Mouse (Mus musculus): ENCODE measurements around the gene Gpc1. TPM values are rescaled to one million over a fixed set of nuclear protein-coding genes. Genes with fewer than 3 reads are reported as not detected.

The Gpc1 gene
- 32.1 and 41.8 TPM in 2 replicates for polyA plus RNA-seq (2014; fragmentation: Nextera tagmentation; extraction: Ambion mirVana)

DNA sequence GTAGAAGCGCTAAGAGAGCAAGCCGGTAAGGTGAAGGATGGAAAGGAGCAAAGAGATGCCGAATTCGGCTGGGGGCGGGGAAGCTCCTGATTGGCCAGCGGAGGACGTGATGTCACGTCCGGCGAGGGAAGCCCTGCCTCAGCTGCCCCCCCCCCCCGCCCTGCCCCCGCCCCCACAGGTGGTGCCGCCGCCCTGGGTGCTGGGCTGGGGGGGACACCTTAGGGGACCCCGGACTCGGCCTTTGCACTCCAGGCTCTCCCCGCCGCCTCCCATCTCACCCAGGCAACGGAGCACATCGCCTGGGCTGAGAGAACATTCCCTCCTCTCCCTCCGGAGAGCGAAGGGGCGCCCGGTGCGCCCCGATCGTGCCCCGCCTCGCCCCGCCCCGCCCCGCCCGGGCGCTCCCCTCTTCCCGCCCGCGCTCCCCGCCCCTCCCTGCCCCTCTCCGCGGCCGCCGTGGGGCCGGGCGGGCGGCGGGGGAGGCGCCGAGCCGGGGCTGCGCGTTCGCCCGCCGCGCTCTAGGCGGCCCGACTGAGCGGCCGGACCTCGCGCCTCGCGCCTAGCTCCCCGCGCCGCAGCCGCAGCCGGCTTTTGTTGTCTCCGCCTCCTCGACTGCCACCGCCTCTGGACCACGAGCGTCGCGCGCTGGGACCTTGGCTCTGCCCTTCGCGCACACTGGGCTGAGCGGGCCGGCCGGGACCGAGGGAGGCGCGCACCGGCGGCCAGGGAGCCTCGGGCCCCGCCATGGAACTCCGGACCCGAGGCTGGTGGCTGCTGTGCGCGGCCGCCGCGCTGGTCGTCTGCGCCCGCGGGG is at the start of gene Gpc1:
TSS of gene Gpc1 (plus strand) at position 458 of the 814 bp plus-strand sequence.
- peak; percentile 83 for ATAC-seq (ENCODE audit: low FRiP score)
- Histone ChIP-seq H3K27me3 (ENCODE audit: control insufficient read depth, insufficient read depth, low read length) (0 out of 2 replicates have a peak, but pooled peaks cover 2% of the 10 kb centered on the region), H3K9ac (ENCODE audit: low read length) (peak within 1 kb of the TSS; percentile 99), H3K9me3 (ENCODE audit: control insufficient read depth, low read length) (no peaks in the 10 kb centered on the region), H3K36me3 (ENCODE audit: control insufficient read depth, insufficient read depth, low read length) (peaks cover 8% of the 10 kb centered on the region; the same call in 1 of the 2 replicates), H3K4me1 (ENCODE audit: control insufficient read depth, insufficient read depth, low read length) (peaks cover 15% of the 10 kb centered on the region), H3K4me3 (ENCODE audit: low read depth, low read length) (peak within 1 kb of the TSS; percentile 88), H3K4me2 (peak within 1 kb of the TSS; percentile 80), H3K27ac (ENCODE audit: low read depth, low read length) (peak within 1 kb of the TSS; percentile 90)
- peak; percentile 96 for DNase-seq (ENCODE audit: low spot score, missing footprints)
- under 1% methylated on average over 63 of the region's 99 CpGs for WGBS

DNA sequence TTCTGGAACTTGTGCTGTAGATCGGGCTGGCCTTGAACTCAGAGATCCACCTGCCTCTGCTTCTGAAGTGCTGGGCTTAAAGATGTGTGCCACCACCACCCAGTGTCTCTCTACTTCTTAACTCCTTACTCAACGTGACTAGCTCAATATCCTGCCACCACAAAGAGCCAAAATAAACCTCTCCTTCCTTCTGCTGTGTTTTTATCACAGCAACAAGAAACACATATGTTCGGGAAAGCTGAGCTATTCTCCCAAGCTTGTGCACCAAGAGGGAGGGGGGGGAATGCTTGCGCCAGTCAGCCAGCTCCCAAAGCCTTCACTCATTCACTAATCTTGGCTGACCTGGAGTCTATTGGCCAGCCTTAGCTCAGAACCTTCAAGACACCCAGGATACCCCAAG is 49.6 kb upstream of the Gpc1 start:
- Histone ChIP-seq H3K4me3 (ENCODE audit: low read depth, low read length) (no peak overlapping the region), H3K9ac (ENCODE audit: low read length) (no peak overlapping the region), H3K36me3 (ENCODE audit: control insufficient read depth, insufficient read depth, low read length) (no peaks in the 10 kb centered on the region), H3K9me3 (ENCODE audit: control insufficient read depth, low read length) (no peaks in the 10 kb centered on the region), H3K27ac (ENCODE audit: low read depth, low read length) (no peak overlapping the region), H3K4me1 (ENCODE audit: control insufficient read depth, insufficient read depth, low read length) (0 out of 2 replicates have a peak, but pooled peaks cover 2% of the 10 kb centered on the region), H3K27me3 (ENCODE audit: control insufficient read depth, insufficient read depth, low read length) (no peaks in the 10 kb centered on the region), H3K4me2 (no peak overlapping the region)
- WGBS: 87% methylated on average over 4 of the region's 4 CpGs
- no peak for ATAC-seq (ENCODE audit: low FRiP score)
- DNase-seq (ENCODE audit: low spot score, missing footprints): no peak

DNA sequence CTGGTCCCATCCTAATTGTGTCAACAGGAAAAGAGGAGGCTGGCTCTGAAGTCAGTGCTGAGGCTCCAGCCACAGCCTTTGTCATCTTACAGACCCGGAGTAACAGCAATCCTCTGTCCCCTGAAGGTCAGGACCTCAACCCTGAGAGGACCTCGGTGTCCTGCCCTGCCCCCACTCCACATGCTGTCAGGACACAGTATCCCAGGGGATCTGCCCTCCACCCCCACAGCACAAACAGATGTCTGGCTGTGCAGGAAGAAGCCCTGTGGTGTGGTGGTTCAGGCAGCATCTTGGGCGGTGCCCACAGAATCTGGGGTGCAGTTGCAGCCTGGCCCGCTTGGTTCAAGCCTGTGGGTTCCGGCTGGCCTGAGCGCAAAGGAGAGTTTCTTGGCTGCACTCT is 48.9 kb upstream of the Gpc1 start:
- no peak overlapping the region for H3K27ac ChIP-seq (ENCODE audit: low read depth, low read length)

DNA sequence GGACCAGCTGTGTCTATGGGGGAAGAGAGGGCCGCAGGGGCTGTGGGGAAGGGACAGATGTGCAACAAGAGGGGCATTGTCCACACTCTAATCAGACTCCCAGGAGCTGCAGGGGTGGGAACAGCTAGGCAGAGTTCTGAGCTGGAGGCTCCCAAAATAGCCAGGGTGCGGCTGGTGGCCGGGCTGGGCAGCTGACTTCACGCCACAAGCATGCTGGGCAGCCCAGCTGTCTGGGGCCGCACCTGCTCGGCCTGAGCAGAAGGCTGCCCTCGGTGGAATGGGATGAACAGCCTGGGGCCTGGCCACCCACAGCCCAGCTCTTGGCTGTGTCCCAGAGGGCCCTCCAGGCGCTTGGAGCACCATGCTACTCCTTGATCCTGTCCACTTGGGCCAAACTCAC is 44.2 kb upstream of the Gpc1 start:
- Histone ChIP-seq H3K4me1 (ENCODE audit: control insufficient read depth, insufficient read depth, low read length) (peaks cover 13% of the 10 kb centered on the region), H3K4me2 (no peak overlapping the region), H3K9me3 (ENCODE audit: control insufficient read depth, low read length) (no peaks in the 10 kb centered on the region), H3K27me3 (ENCODE audit: control insufficient read depth, insufficient read depth, low read length) (no peaks in the 10 kb centered on the region), H3K4me3 (ENCODE audit: low read depth, low read length) (no peak overlapping the region), H3K36me3 (ENCODE audit: control insufficient read depth, insufficient read depth, low read length) (no peaks in the 10 kb centered on the region), H3K27ac (ENCODE audit: low read depth, low read length) (no peak overlapping the region), H3K9ac (ENCODE audit: low read length) (no peak overlapping the region)
- DNase-seq (ENCODE audit: low spot score, missing footprints): no peak
- no peak for ATAC-seq (ENCODE audit: low FRiP score)
- WGBS: 82% methylated on average over 8 of the region's 8 CpGs

More for the DNA sequence above, 48.9 kb upstream of the Gpc1 start:
- H3K27me3 ChIP-seq (ENCODE audit: control insufficient read depth, insufficient read depth, low read length): no peaks in the 10 kb centered on the region
- H3K9ac ChIP-seq (ENCODE audit: low read length): no peak overlapping the region
- ATAC-seq (ENCODE audit: low FRiP score) (no peak), DNase-seq (ENCODE audit: low spot score, missing footprints) (no peak)
- H3K4me1 ChIP-seq (ENCODE audit: control insufficient read depth, insufficient read depth, low read length): peaks cover 4% of the 10 kb centered on the region; the same call in 1 of the 2 replicates
- WGBS: 53% methylated on average over 6 of the region's 6 CpGs
- H3K4me3 ChIP-seq (ENCODE audit: low read depth, low read length): no peak overlapping the region
- H3K4me2 ChIP-seq: no peak overlapping the region
- H3K36me3 ChIP-seq (ENCODE audit: control insufficient read depth, insufficient read depth, low read length): no peaks in the 10 kb centered on the region
- H3K9me3 ChIP-seq (ENCODE audit: control insufficient read depth, low read length): no peaks in the 10 kb centered on the region

DNA sequence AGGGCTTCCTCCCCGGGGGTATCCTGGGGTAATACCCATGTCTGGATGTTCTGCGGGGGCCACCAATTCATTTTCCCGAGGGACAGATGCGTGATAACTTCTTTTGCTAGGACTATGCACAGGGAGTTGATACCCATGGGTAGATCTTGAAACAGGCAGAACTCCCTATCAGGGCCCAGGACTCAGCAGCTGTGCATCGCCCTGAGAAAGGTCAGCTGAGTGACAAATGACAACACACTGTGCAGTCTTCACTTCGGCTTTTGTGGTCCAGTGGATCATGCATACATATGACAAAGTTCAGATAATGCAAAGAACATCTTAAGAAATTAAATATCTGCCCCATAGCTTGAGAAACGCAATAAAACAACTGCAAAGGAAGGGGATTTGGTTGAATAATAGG is 43.4 kb upstream of the Gpc1 start:
- H3K4me1 ChIP-seq (ENCODE audit: control insufficient read depth, insufficient read depth, low read length): peaks cover 11% of the 10 kb centered on the region
- H3K27ac ChIP-seq (ENCODE audit: low read depth, low read length): no peak overlapping the region
- ATAC-seq (ENCODE audit: low FRiP score): no peak

DNA sequence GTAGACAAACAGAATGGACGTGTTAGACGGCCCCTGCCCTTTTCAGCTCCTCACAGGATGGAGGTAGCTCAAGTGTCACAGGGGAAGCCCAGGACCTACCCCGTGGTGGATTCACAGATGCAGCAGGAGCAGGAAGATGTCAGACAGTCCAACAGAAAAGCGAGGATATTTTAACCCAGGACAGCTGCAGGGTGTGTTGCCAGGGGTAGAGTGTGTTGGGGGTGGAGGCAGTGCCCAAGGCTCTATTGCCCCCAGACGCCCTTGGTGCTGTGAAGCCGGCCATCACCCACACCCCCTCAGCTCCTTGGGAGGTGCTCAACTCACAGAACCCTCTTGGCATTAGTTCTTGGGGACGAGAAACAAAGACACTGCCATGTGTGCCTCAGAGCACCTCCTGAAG is 40.8 kb upstream of the Gpc1 start:
- H3K36me3 ChIP-seq (ENCODE audit: control insufficient read depth, insufficient read depth, low read length): no peaks in the 10 kb centered on the region
- H3K4me3 ChIP-seq (ENCODE audit: low read depth, low read length): no peak overlapping the region
- H3K4me1 ChIP-seq (ENCODE audit: control insufficient read depth, insufficient read depth, low read length): peaks cover 11% of the 10 kb centered on the region
- DNase-seq (ENCODE audit: low spot score, missing footprints) (no peak), ATAC-seq (ENCODE audit: low FRiP score) (peak; percentile 26; the same call in 1 of the 2 replicates)
- WGBS: 32% methylated on average over 7 of the region's 7 CpGs
- H3K27me3 ChIP-seq (ENCODE audit: control insufficient read depth, insufficient read depth, low read length): no peaks in the 10 kb centered on the region; the same call in 1 of the 2 replicates
- H3K9me3 ChIP-seq (ENCODE audit: control insufficient read depth, low read length): no peaks in the 10 kb centered on the region
- H3K27ac ChIP-seq (ENCODE audit: low read depth, low read length): no peak overlapping the region
- H3K9ac ChIP-seq (ENCODE audit: low read length): no peak overlapping the region
- H3K4me2 ChIP-seq: peak overlapping the region; percentile 21; the same call in 1 of the 2 replicates

More for the DNA sequence above, 43.4 kb upstream of the Gpc1 start:
- DNase-seq (ENCODE audit: low spot score, missing footprints): no peak
- Histone ChIP-seq H3K9me3 (ENCODE audit: control insufficient read depth, low read length) (no peaks in the 10 kb centered on the region), H3K9ac (ENCODE audit: low read length) (no peak overlapping the region), H3K4me2 (no peak overlapping the region), H3K36me3 (ENCODE audit: control insufficient read depth, insufficient read depth, low read length) (no peaks in the 10 kb centered on the region), H3K27me3 (ENCODE audit: control insufficient read depth, insufficient read depth, low read length) (no peaks in the 10 kb centered on the region; the same call in 1 of the 2 replicates), H3K4me3 (ENCODE audit: low read depth, low read length) (no peak overlapping the region)
- WGBS: 88% methylated on average over 7 of the region's 7 CpGs

DNA sequence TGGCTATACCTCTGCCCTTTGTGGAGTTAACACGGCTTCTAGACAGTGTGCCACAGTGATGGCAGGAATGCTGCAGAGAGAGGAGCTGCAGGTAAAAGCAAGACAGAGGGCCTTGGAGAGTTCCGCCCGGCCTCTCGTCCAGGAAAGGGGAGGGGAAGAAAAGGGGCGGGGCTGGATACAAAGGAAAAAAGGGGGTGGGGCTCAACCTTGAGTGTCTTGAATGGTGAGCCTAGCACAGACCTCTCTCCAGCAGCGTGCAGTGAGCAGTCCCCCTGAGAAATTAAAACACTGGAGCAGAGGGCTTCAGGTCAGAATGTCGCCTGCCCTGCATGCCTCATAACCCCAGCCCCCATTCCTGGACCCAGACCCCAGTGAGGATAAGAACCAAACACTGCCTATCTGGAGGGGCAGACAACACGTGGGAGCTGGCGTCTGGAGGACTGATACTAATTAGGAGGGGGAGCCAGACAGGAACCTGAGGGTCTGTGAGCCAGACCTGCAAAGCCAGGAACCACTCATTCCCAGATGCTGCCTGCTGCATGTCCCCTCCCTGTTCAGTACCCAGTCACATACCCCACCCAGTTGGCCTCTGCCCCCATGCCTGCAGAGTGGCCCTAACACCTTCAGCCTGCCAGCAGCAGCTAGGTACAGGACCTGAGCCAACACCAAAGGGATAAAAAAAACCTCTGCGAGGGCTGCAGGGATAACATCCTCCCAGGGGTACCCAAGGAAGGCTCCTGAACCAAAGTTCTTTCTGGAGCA is 40.2 kb upstream of the Gpc1 start:
- WGBS: 6% methylated on average over 10 of the region's 10 CpGs
- Histone ChIP-seq H3K27ac (ENCODE audit: low read depth, low read length) (no peak overlapping the region), H3K9ac (ENCODE audit: low read length) (0 out of 2 replicates have a peak overlapping the region, but pooled peaks have one; percentile 10), H3K4me1 (ENCODE audit: control insufficient read depth, insufficient read depth, low read length) (peaks cover 11% of the 10 kb centered on the region), H3K4me3 (ENCODE audit: low read depth, low read length) (no peak overlapping the region), H3K27me3 (ENCODE audit: control insufficient read depth, insufficient read depth, low read length) (no peaks in the 10 kb centered on the region; the same call in 1 of the 2 replicates), H3K4me2 (peak overlapping the region; percentile 21; the same call in 1 of the 2 replicates), H3K9me3 (ENCODE audit: control insufficient read depth, low read length) (no peaks in the 10 kb centered on the region), H3K36me3 (ENCODE audit: control insufficient read depth, insufficient read depth, low read length) (no peaks in the 10 kb centered on the region)
- DNase-seq (ENCODE audit: low spot score, missing footprints) (peak; percentile 92), ATAC-seq (ENCODE audit: low FRiP score) (peak; percentile 79)

DNA sequence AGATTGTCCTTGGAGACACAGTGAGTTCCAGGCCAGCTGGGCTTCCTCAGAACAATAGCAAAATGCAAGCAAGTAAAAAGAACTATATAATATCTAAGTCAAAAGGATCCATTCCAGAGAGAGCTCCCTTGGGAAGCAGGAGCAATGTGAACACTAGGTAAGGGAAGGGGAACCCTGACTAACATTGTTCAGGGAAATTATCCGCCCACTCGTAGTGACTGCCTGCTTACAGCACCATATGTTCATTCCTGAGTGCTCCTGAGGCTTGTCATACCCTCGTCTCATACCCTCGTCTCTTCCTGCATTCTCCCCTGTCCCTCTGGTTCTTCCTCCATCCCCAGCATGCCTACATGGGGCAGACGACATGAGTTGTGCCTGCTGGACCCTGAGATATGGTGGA is 37.7 kb upstream of the Gpc1 start:
- H3K27me3 ChIP-seq (ENCODE audit: control insufficient read depth, insufficient read depth, low read length): no peaks in the 10 kb centered on the region; the same call in 1 of the 2 replicates
- DNase-seq (ENCODE audit: low spot score, missing footprints): no peak
- 81% methylated on average over 5 of the region's 5 CpGs for WGBS
- no peak overlapping the region for H3K4me3 ChIP-seq (ENCODE audit: low read depth, low read length)
- peaks cover 9% of the 10 kb centered on the region for H3K4me1 ChIP-seq (ENCODE audit: control insufficient read depth, insufficient read depth, low read length)
- H3K9me3 ChIP-seq (ENCODE audit: control insufficient read depth, low read length): no peaks in the 10 kb centered on the region
- ATAC-seq (ENCODE audit: low FRiP score): no peak
- H3K36me3 ChIP-seq (ENCODE audit: control insufficient read depth, insufficient read depth, low read length): no peaks in the 10 kb centered on the region
- H3K9ac ChIP-seq (ENCODE audit: low read length): no peak overlapping the region
- no peak overlapping the region for H3K27ac ChIP-seq (ENCODE audit: low read depth, low read length)
- H3K4me2 ChIP-seq: no peak overlapping the region

DNA sequence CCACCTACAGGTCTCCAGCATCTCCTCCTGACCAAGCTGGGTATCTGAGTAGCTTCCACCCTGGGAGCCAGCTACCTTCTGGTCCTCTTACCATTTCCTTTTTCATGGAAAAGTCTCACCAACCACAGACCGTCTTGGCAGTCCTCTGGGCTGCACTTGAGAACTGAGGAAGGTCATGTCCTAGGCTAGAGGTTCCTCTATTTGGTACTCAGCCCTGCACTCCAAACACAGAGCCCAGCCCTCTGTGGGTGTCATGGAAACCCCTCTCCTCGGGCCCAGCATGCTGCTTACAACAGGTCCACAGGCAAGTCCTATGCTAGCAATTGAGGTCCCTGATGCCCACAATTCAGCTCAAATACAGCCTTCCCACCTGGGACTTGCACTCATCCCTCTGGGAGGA is 33.0 kb upstream of the Gpc1 start:
- no peaks in the 10 kb centered on the region for H3K36me3 ChIP-seq (ENCODE audit: control insufficient read depth, insufficient read depth, low read length)
- 80% methylated on average over 2 of the region's 2 CpGs for WGBS

More for the DNA sequence above, 33.0 kb upstream of the Gpc1 start:
- DNase-seq (ENCODE audit: low spot score, missing footprints) (no peak), ATAC-seq (ENCODE audit: low FRiP score) (no peak)
- Histone ChIP-seq H3K4me3 (ENCODE audit: low read depth, low read length) (no peak overlapping the region), H3K9ac (ENCODE audit: low read length) (no peak overlapping the region), H3K27ac (ENCODE audit: low read depth, low read length) (no peak overlapping the region), H3K4me1 (ENCODE audit: control insufficient read depth, insufficient read depth, low read length) (no peaks in the 10 kb centered on the region), H3K4me2 (no peak overlapping the region), H3K27me3 (ENCODE audit: control insufficient read depth, insufficient read depth, low read length) (no peaks in the 10 kb centered on the region), H3K9me3 (ENCODE audit: control insufficient read depth, low read length) (no peaks in the 10 kb centered on the region)
